Mouse (Mus musculus): Measurements from ENCODE around the gene Slc45a2. TPM values are rescaled to one million over a fixed set of nuclear protein-coding genes. Genes with fewer than 3 reads are reported as not detected.
A peak's percentile ranks its signal among the peaks of the same experiment; 100 is the strongest.
"Not testable (repeated sequence)": the region's sequence is repeated elsewhere in the genome, so short reads cannot be mapped to it uniquely, and the experiment has no call there.

Gene Slc45a2
- polyA plus RNA-seq, 1 experiment from 2014 or later: 0.04 TPM

DNA sequence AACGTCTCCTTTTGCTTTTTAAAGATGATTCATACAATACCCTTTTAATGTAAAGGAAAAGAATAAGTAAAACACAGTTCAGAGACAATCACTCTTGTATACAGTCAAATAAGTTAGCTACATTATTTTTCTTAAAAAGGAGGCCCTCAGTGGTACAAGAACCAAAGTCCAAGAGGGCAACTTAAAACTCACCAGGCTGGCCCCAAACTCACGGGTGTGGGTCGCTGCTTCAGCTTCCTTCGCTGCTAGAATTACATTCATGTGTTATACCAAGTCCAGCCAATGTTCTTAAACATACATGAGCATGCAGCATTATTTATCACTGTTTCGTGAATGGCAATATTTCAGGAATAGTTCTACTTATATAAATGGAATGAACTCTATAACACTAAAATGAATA lies 29.7 kb upstream of the Slc45a2 start:
- H3K9ac ChIP-seq: no peak overlapping the region
- H3K4me2 ChIP-seq: no peak overlapping the region
- H3K4me1 ChIP-seq: no peaks in the 10 kb centered on the region
- ATAC-seq: no peak
- no peaks in the 10 kb centered on the region for H3K9me3 ChIP-seq (replicated peaks)
- H3K4me3 ChIP-seq: no peak overlapping the region
- WGBS (ENCODE audit: insufficient replicate concordance): 67% methylated on average over 5 of the region's 5 CpGs
- no peak overlapping the region for H3K27ac ChIP-seq
- no peaks in the 10 kb centered on the region for H3K27me3 ChIP-seq (replicated peaks)
- no peaks in the 10 kb centered on the region for H3K36me3 ChIP-seq

DNA sequence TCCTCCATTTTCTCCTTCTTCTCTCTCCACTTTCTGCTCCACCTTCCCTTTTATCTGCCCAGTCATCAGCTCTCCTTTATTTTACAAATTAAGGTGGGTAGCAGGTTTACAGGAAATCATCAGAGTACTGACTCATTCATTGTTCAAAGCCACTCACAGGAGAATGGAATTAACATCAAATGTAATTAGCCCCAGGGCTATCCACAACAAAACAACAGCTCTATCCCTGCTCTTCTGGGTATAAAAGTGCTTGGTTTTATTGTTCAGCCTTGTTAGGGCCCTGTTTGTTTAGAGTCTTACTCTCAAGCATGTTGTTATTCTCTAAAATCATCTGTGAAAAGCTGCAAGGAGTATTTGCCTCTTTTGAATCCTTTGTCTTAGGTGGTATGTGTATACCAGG lies 23.4 kb upstream of the Slc45a2 start:
- ATAC-seq: no peak
- no peaks in the 10 kb centered on the region for H3K36me3 ChIP-seq
- no peak overlapping the region for H3K9ac ChIP-seq
- no peaks in the 10 kb centered on the region for H3K9me3 ChIP-seq (replicated peaks)
- H3K4me1 ChIP-seq: peaks cover 9% of the 10 kb centered on the region
- H3K27me3 ChIP-seq (replicated peaks): no peaks in the 10 kb centered on the region
- H3K27ac ChIP-seq: no peak overlapping the region
- H3K4me3 ChIP-seq: no peak overlapping the region
- no peak overlapping the region for H3K4me2 ChIP-seq

GRCm38 (mm10) chr15:10980712-10981111 lies 19.8 kb upstream of the Slc45a2 start:
- Histone ChIP-seq H3K27ac (no peak overlapping the region), H3K27me3 (replicated peaks) (no peaks in the 10 kb centered on the region), H3K9me3 (replicated peaks) (no peaks in the 10 kb centered on the region), H3K9ac (no peak overlapping the region; the same call in 1 of the 2 replicates), H3K4me1 (peaks cover 17% of the 10 kb centered on the region), H3K36me3 (no peaks in the 10 kb centered on the region; the same call in 1 of the 2 replicates), H3K4me2 (peak overlapping the region; percentile 82), H3K4me3 (peak overlapping the region; percentile 72)
- WGBS (ENCODE audit: insufficient replicate concordance): 48% methylated on average over 2 of the region's 2 CpGs
- ATAC-seq: no peak

GRCm38 (mm10) chr15:10981377-10982063 lies 19.0 kb upstream of the Slc45a2 start, which contains the start of gene Amacr:
TSS of gene Amacr (plus strand) at chr15:10981756.
- Histone ChIP-seq H3K4me2 (peak within 1 kb of the TSS; percentile 82), H3K9ac (peak within 1 kb of the TSS; percentile 77), H3K27me3 (replicated peaks) (no peaks in the 10 kb centered on the region), H3K27ac (peak within 1 kb of the TSS; percentile 76), H3K4me1 (peaks cover 17% of the 10 kb centered on the region), H3K4me3 (peak within 1 kb of the TSS; percentile 72), H3K9me3 (replicated peaks) (no peaks in the 10 kb centered on the region), H3K36me3 (no peaks in the 10 kb centered on the region; the same call in 1 of the 2 replicates)
- ATAC-seq: peak; percentile 99
- WGBS (ENCODE audit: insufficient replicate concordance): under 1% methylated on average over 52 of the region's 52 CpGs

- WGBS (ENCODE audit: insufficient replicate concordance): 5% methylated on average over 6 of the region's 6 CpGs
- Histone ChIP-seq H3K4me3 (peak overlapping the region; percentile 72), H3K36me3 (no peaks in the 10 kb centered on the region; the same call in 1 of the 2 replicates), H3K27ac (peak overlapping the region; percentile 76), H3K9me3 (replicated peaks) (no peaks in the 10 kb centered on the region), H3K27me3 (replicated peaks) (no peaks in the 10 kb centered on the region), H3K4me1 (peaks cover 17% of the 10 kb centered on the region), H3K9ac (peak overlapping the region; percentile 77), H3K4me2 (peak overlapping the region; percentile 82)
- no peak; the same call in 1 of the 2 replicates for ATAC-seq
These were observed 18.5 kb upstream of the Slc45a2 start for GRCm38 (mm10) chr15:10982064-10982435.

DNA sequence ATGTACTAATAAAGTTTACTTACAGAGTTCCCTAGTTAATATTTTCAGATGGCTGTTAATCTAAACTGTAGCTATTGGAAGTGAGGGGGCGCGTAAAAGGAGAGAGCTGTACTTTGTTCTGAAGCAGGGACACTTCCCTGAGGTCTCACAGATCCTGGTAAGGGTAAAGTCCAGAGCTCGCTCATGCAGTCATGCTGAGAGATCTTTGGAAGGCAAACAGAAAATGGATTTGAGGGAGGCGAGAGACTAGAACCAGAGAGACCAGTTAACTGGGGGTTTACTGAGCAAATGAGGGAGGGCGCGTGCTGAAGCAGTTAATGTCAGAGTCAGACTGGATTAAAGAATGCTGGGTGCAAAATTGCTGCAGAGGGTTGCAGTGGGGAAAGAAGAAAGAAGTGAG lies 14.8 kb upstream of the Slc45a2 start:
- peak overlapping the region; percentile 16; the same call in 1 of the 2 replicates for H3K27ac ChIP-seq
- 67% methylated on average over 6 of the region's 6 CpGs for WGBS (ENCODE audit: insufficient replicate concordance)
- ATAC-seq: no peak
- no peaks in the 10 kb centered on the region for H3K9me3 ChIP-seq (replicated peaks)
- H3K4me3 ChIP-seq: no peak overlapping the region
- peaks cover 16% of the 10 kb centered on the region for H3K4me1 ChIP-seq
- H3K4me2 ChIP-seq: no peak overlapping the region
- H3K9ac ChIP-seq: no peak overlapping the region
- H3K27me3 ChIP-seq (replicated peaks): no peaks in the 10 kb centered on the region
- peaks cover 3% of the 10 kb centered on the region; the same call in 1 of the 2 replicates for H3K36me3 ChIP-seq

DNA sequence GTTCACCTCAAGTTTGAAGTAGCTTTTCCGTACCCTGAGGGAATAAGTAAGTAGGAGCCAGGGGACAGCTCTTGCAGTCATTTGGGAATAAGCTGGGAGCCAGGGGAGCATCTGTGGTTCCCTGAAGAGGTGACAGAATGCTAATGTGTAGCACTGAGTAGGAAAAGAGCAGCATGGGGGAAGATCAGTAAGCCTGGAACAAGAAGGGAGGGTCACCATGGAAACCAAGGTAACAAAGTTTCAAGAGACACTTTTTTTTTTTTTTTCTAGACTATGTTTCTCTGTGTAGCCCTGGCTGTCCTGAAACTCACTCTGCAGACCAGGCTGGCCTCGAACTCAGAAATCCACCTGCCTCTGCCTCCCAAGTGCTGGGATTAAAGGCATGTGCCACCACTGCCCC lies 14.0 kb upstream of the Slc45a2 start:
- not testable (repeated sequence) for ATAC-seq
- H3K27ac ChIP-seq: peak overlapping the region; percentile 16; the same call in 1 of the 2 replicates

DNA sequence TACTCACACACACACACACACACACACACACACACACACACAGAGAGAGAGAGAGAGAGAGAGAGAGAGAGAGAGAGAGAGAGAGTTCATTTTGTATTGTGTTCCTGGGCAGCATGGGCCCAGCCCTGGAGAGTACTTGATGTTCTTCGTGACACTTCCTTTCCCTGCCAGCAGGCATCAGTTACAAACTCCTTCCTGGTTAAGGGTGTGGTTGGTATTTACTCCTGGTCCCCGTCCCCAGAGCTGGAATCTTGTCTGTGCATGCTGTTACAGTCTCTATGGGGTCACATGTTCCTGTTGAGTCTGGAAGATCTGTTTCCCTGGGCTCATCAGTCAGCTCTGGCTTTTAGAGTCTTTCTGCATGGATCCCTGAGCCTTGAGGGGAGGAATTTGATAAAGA lies 10.1 kb upstream of the Slc45a2 start:
- no peaks in the 10 kb centered on the region for H3K4me1 ChIP-seq
- 44% methylated on average over 2 of the region's 2 CpGs for WGBS (ENCODE audit: insufficient replicate concordance)
- no peak overlapping the region for H3K27ac ChIP-seq
- H3K27me3 ChIP-seq (replicated peaks): no peaks in the 10 kb centered on the region
- no peak for ATAC-seq
- H3K4me2 ChIP-seq: no peak overlapping the region
- H3K36me3 ChIP-seq: peaks cover 9% of the 10 kb centered on the region; the same call in 1 of the 2 replicates
- H3K9ac ChIP-seq: no peak overlapping the region
- no peak overlapping the region for H3K4me3 ChIP-seq
- H3K9me3 ChIP-seq (replicated peaks): no peaks in the 10 kb centered on the region

More for the DNA sequence above, 14.0 kb upstream of the Slc45a2 start:
- not testable (repeated sequence) for H3K4me2 ChIP-seq; H3K36me3 ChIP-seq; H3K4me3 ChIP-seq; H3K27me3 ChIP-seq (replicated peaks); H3K4me1 ChIP-seq; H3K9ac ChIP-seq; H3K9me3 ChIP-seq (replicated peaks)
- 62% methylated on average over 2 of the region's 2 CpGs for WGBS (ENCODE audit: insufficient replicate concordance)

GRCm38 (mm10) chr15:10991566-10991965 lies 9.0 kb upstream of the Slc45a2 start:
- Histone ChIP-seq H3K4me1 (no peaks in the 10 kb centered on the region), H3K27ac (no peak overlapping the region), H3K4me3 (no peak overlapping the region), H3K9ac (no peak overlapping the region), H3K36me3 (peaks cover 9% of the 10 kb centered on the region; the same call in 1 of the 2 replicates), H3K27me3 (replicated peaks) (no peaks in the 10 kb centered on the region), H3K4me2 (no peak overlapping the region), H3K9me3 (replicated peaks) (no peaks in the 10 kb centered on the region)
- 85% methylated on average over 1 of the region's 1 CpGs for WGBS (ENCODE audit: insufficient replicate concordance)
- no peak for ATAC-seq

GRCm38 (mm10) chr15:10999832-11000231 lies 689 bp upstream of the Slc45a2 start:
- no peak overlapping the region for H3K9ac ChIP-seq
- H3K9me3 ChIP-seq (replicated peaks): no peaks in the 10 kb centered on the region
- H3K4me3 ChIP-seq: no peak overlapping the region
- 43% methylated on average over 5 of the region's 5 CpGs for WGBS (ENCODE audit: insufficient replicate concordance)
- no peak overlapping the region for H3K4me2 ChIP-seq
- ATAC-seq: no peak
- H3K4me1 ChIP-seq: no peaks in the 10 kb centered on the region
- peaks cover 4% of the 10 kb centered on the region; the same call in 1 of the 2 replicates for H3K36me3 ChIP-seq
- no peaks in the 10 kb centered on the region for H3K27me3 ChIP-seq (replicated peaks)
- no peak overlapping the region for H3K27ac ChIP-seq

GRCm38 (mm10) chr15:11003791-11004190 lies 3.3 kb downstream of the Slc45a2 start:
- 73% methylated on average over 4 of the region's 4 CpGs for WGBS (ENCODE audit: insufficient replicate concordance)
- no peak for ATAC-seq
- Histone ChIP-seq H3K27ac (no peak overlapping the region), H3K4me3 (no peak overlapping the region), H3K9ac (no peak overlapping the region), H3K36me3 (no peaks in the 10 kb centered on the region), H3K9me3 (replicated peaks) (no peaks in the 10 kb centered on the region), H3K4me1 (no peaks in the 10 kb centered on the region), H3K27me3 (replicated peaks) (no peaks in the 10 kb centered on the region), H3K4me2 (no peak overlapping the region)

GRCm38 (mm10) chr15:11004646-11005045 lies 4.1 kb downstream of the Slc45a2 start:
- Histone ChIP-seq H3K4me1 (no peaks in the 10 kb centered on the region), H3K4me2 (no peak overlapping the region), H3K9me3 (replicated peaks) (no peaks in the 10 kb centered on the region), H3K4me3 (no peak overlapping the region), H3K36me3 (no peaks in the 10 kb centered on the region), H3K9ac (no peak overlapping the region), H3K27me3 (replicated peaks) (no peaks in the 10 kb centered on the region), H3K27ac (no peak overlapping the region)
- 53% methylated on average over 6 of the region's 6 CpGs for WGBS (ENCODE audit: insufficient replicate concordance)
- no peak for ATAC-seq
